Mouse (Mus musculus) spleen, adult 2 months (tissue): ENCODE measurements at regions not wholly inside any gene's neighbourhood (a gene's known extent, or its start where the extent isn't known, plus 50 kb on each side); places are given as distances from the start of the nearest gene placed in this dataset.

ENCODE experiments used
- DNase-seq, 2 experiments: peaks; one replicate each; pipeline versions ENCODE4 v3.0.0 to v3.0.0-alpha.2; 2012 to 2021; ENCODE audit warnings: low spot score in 2 of 2, low read depth in 1 of 2
- H3K27ac ChIP-seq: fragments of 200-500 bp; 2 replicates; pipeline ENCODE4 v1.5.1; 2012; ENCODE audit warnings: low read length, inconsistent platforms; ENCODE audit not compliant: insufficient read depth
- H3K27me3 ChIP-seq: fragments of 200-500 bp; 2 replicates; pipeline ENCODE4 v1.6.1; 2012; ENCODE audit warnings: mild to moderate bottlenecking, moderate library complexity, low read length, inconsistent platforms; ENCODE audit not compliant: control insufficient read depth, insufficient read depth
- H3K36me3 ChIP-seq: fragments of 200-500 bp; 2 replicates; pipeline ENCODE4 v1.6.1; 2012; ENCODE audit warnings: mild to moderate bottlenecking, low read length, inconsistent platforms; ENCODE audit not compliant: control insufficient read depth, insufficient read depth
- H3K4me1 ChIP-seq: fragments of 200-500 bp; 2 replicates; pipeline ENCODE4 v1.6.1; 2011; ENCODE audit warnings: inconsistent platforms; ENCODE audit not compliant: control insufficient read depth, insufficient read depth, insufficient read length
- H3K4me3 ChIP-seq: fragments of 200-500 bp; 2 replicates; pipeline ENCODE4 v1.5.1; 2011; ENCODE audit warnings: mild to moderate bottlenecking, inconsistent platforms; ENCODE audit not compliant: insufficient read depth, insufficient read length; ENCODE audit errors: extremely low read depth
- CTCF ChIP-seq: fragments of 200-500 bp; IDR thresholded peaks from 2 replicates; pipeline ENCODE4 v1.5.1; 2011; ENCODE audit warnings: mild to moderate bottlenecking, inconsistent platforms; ENCODE audit not compliant: insufficient read depth, insufficient read length, insufficient replicate concordance; ENCODE audit errors: extremely low read depth
- POLR2A ChIP-seq: fragments of 200-500 bp; IDR thresholded peaks from 2 replicates; pipeline ENCODE4 v1.6.1; 2011; ENCODE audit warnings: low read depth, low read length, inconsistent platforms
- WGBS: fragments of 180-500 bp; shearing (Covaris S2); methylation state at CpG from one replicate; pipeline ENCODE4 v1.1.7; 2018; 5-methylcytosine and 5-hydroxymethylcytosine counted together

- WGBS = 91% methylated on average over 7 of the region's 7 CpGs
- H3K36me3 ChIP-seq = no peaks in the 10 kb centered on the region
- no peak for TF ChIP-seq CTCF
- TF ChIP-seq POLR2A = no peak
Observed at GRCm38 (mm10) chr6:52420276-52420970, 107.1 kb downstream of the Evx1 start.

GRCm38 (mm10) chr6:52421771-52422170 lies 108.5 kb downstream of the Evx1 start:
- Histone ChIP-seq H3K27ac (no peak overlapping the region), H3K36me3 (no peaks in the 10 kb centered on the region), H3K4me3 (no peak overlapping the region), H3K4me1 (no peaks in the 10 kb centered on the region), H3K27me3 (no peaks in the 10 kb centered on the region)
- TF ChIP-seq POLR2A (no peak), CTCF (no peak)
- WGBS = 93% methylated on average over 6 of the region's 6 CpGs
- DNase-seq = no peak

More at GRCm38 (mm10) chr6:52420276-52420970, 107.1 kb downstream of the Evx1 start:
- Histone ChIP-seq H3K4me1 (no peaks in the 10 kb centered on the region), H3K27me3 (no peaks in the 10 kb centered on the region), H3K4me3 (no peak overlapping the region), H3K27ac (no peak overlapping the region)
- no peak for DNase-seq

GRCm38 (mm10) chr6:52422686-52423085 lies 109.4 kb downstream of the Evx1 start:
- Histone ChIP-seq H3K27ac (no peak overlapping the region), H3K36me3 (no peaks in the 10 kb centered on the region), H3K4me3 (no peak overlapping the region), H3K27me3 (no peaks in the 10 kb centered on the region), H3K4me1 (no peaks in the 10 kb centered on the region)
- no peak for DNase-seq
- TF ChIP-seq POLR2A (no peak), CTCF (no peak)
- 94% methylated on average over 10 of the region's 10 CpGs for WGBS

- Histone ChIP-seq H3K4me3 (no peak overlapping the region), H3K4me1 (no peaks in the 10 kb centered on the region), H3K27me3 (no peaks in the 10 kb centered on the region), H3K36me3 (no peaks in the 10 kb centered on the region), H3K27ac (no peak overlapping the region)
- no peak for TF ChIP-seq CTCF
- TF ChIP-seq POLR2A = no peak
- DNase-seq = no peak
- WGBS = 91% methylated on average over 7 of the region's 7 CpGs
Observed at GRCm38 (mm10) chr6:52423581-52424107, 110.3 kb downstream of the Evx1 start.

GRCm38 (mm10) chr6:52424440-52424839 lies 111.1 kb downstream of the Evx1 start:
- Histone ChIP-seq H3K4me1 (no peaks in the 10 kb centered on the region), H3K27ac (no peak overlapping the region)
- 22% methylated on average over 5 of the region's 5 CpGs for WGBS

GRCm38 (mm10) chr6:52425082-52425481 lies 111.8 kb downstream of the Evx1 start:
- Histone ChIP-seq H3K27ac (no peak overlapping the region), H3K4me3 (no peak overlapping the region), H3K36me3 (no peaks in the 10 kb centered on the region), H3K27me3 (no peaks in the 10 kb centered on the region), H3K4me1 (no peaks in the 10 kb centered on the region)
- TF ChIP-seq CTCF (no peak), POLR2A (no peak)
- 96% methylated on average over 4 of the region's 4 CpGs for WGBS
- DNase-seq = no peak

More at GRCm38 (mm10) chr6:52424440-52424839, 111.1 kb downstream of the Evx1 start:
- DNase-seq = no peak
- H3K4me3 ChIP-seq = no peak overlapping the region
- TF ChIP-seq CTCF (no peak), POLR2A (no peak)
- H3K27me3 ChIP-seq = no peaks in the 10 kb centered on the region
- H3K36me3 ChIP-seq = no peaks in the 10 kb centered on the region

- 86% methylated on average over 11 of the region's 11 CpGs for WGBS
- H3K4me3 ChIP-seq = no peak overlapping the region
- no peak for TF ChIP-seq POLR2A
- TF ChIP-seq CTCF = no peak
Observed at GRCm38 (mm10) chr6:52428489-52429203, 115.3 kb downstream of the Evx1 start.

More at GRCm38 (mm10) chr6:52428489-52429203, 115.3 kb downstream of the Evx1 start:
- no peak for DNase-seq
- Histone ChIP-seq H3K27me3 (no peaks in the 10 kb centered on the region), H3K36me3 (no peaks in the 10 kb centered on the region), H3K27ac (no peak overlapping the region), H3K4me1 (no peaks in the 10 kb centered on the region)
